Mouse (Mus musculus) activated CD4-positive, CD25-positive, alpha-beta regulatory T cell (primary cell): Measurements from ENCODE around the gene Olfr1445. TPM values are rescaled to one million over a fixed set of nuclear protein-coding genes. Genes with fewer than 3 reads are reported as not detected.

Experiments
- polyA plus RNA-seq, 2 experiments: library from polyadenylated mRNA; unstranded; fragments of 100-300 nt; shearing (Covaris generic); gene quantifications; one replicate each; pipeline ENCODE4 v1.2.1; 2017

Gene Olfr1445
- under 1 TPM in 1 of 2 experiments, not detected in 1; 0.29 TPM for polyA plus RNA-seq

DNA sequence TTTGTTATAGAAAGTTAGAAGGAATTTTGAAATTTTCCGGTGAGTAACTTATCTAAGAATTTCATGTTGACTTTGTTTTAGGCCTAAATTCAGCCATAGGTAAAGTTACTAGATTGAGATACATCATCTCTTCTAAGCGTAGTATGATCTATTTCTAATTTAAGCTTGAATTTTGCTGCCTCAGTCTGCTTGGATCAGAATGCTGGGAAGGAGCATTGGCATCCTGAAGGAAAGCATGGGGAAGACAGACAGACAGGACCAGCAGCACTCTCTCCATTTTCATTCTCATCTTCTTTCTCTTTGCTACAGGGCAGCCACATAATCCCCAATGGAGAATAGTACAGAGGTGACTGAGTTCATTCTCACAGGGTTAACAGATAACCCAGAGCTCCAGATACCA is at the start of gene Olfr1445:
TSS of gene Olfr1445 (plus strand) at position 301 of the 400 bp plus-strand sequence.

GRCm38 (mm10) chr19:12846382-12846781 is 37.3 kb upstream of the Olfr1445 start, which contains the start of gene Gm5244:
Gene Gm5244 (plus strand): TSS chr19:12846682.

DNA sequence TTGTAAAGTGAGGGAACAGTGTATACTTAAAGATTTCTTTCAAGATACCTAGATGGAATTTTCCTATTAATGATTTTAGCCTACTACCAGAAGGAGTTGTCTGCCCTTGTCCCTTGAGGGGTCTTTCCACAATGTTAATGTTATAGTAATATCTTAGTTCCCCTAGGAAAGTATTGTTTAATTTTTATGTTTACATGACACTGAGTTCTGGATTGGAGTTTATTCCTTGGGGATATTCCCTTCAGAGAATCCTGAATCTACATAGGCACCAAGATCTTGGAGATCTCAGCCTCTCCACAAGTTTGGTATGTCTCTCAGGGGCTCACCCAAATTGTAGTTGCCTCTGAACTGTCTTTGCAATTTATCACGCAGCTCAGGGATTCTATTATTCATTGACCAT is 26.7 kb upstream of the Olfr1445 start, which contains the start of gene Olfr1444:
TSS of gene Olfr1444 (plus strand) at position 301 of the 400 bp plus-strand sequence.

DNA sequence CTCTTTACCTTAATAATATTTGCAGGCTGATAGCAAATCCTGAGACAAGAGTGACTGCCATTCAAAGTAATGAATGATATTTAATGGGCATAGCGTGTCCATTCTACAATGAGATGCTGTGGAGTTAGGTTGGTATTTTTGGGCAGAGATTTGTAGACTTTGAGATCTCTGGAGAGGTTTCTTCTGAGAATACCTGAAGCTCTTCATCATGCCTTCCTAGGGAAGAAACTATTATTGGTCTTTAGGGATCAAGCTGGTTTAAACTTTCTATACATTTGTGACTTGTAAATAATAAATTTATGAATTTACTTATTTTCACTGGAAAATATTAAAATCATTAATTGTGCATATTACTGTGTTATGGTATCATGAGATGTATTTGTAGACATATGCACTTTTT is 9.8 kb downstream of the Olfr1445 start, which contains the start of gene Olfr1446:
TSS of gene Olfr1446 (minus strand) at position 101 of the 400 bp plus-strand sequence.

GRCm38 (mm10) chr19:12903643-12904042 is 20.0 kb downstream of the Olfr1445 start, which contains the start of gene Olfr1447:
Gene Olfr1447 (minus strand): TSS chr19:12903743.

GRCm38 (mm10) chr19:12924319-12924718 is 40.7 kb downstream of the Olfr1445 start, which contains the start of gene Olfr1448:
Gene Olfr1448 (minus strand): TSS chr19:12924419.

DNA sequence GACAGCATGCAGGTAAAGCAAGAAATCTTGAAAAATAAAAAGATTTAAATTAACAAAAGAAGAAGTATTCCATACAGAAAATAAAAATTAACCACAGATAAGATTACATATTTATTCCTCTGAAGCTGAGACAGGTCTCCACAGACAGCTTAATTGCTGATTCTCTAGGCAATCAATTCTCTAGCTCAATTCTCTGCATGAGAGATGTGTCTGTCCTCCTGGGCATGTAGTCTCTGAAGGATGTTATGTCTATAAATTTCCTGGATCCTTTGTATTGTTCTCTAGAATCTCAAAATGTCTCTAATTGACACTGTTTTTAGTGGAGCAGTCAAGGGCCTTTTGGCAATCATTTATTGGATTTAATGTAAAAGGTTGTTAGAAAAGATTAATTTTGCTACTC is 46.9 kb downstream of the Olfr1445 start, which contains the start of gene Olfr1449:
TSS of gene Olfr1449 (plus strand) at position 301 of the 400 bp plus-strand sequence.

Other genes with a start within 250 kb of the Olfr1445 start
- under 1 TPM in 1 of 2 experiments, not detected in 1; 0.36 TPM for gene Olfr1442, start 213.4 kb upstream of the Olfr1445 start, polyA plus RNA-seq
- not detected for gene Olfr1443, start 205.7 kb upstream of the Olfr1445 start, polyA plus RNA-seq
- not detected for gene Keg1, start 188.1 kb upstream of the Olfr1445 start, polyA plus RNA-seq
- gene Cntf, start 118.2 kb upstream of the Olfr1445 start, polyA plus RNA-seq = under 1 TPM in 1 of 2 experiments, not detected in 1; 0.26 TPM
- 10 to 100 TPM; 21.0 to 22.1 TPM for gene Zfp91, start 87.7 kb upstream of the Olfr1445 start, polyA plus RNA-seq
- gene Lpxn, start 87.7 kb upstream of the Olfr1445 start, polyA plus RNA-seq = 100 to 1,000 TPM; 137 to 196 TPM
- gene Gm5244, start 37.2 kb upstream of the Olfr1445 start, polyA plus RNA-seq = not detected
- gene Olfr1444, start 26.6 kb upstream of the Olfr1445 start, polyA plus RNA-seq = under 1 TPM in 1 of 2 experiments, not detected in 1; 0.73 TPM
- not detected for gene Olfr1446, start 9.7 kb downstream of the Olfr1445 start, polyA plus RNA-seq
- gene Olfr1447, start 19.9 kb downstream of the Olfr1445 start, polyA plus RNA-seq = not detected
- gene Olfr1448, start 40.6 kb downstream of the Olfr1445 start, polyA plus RNA-seq = under 1 TPM in 1 of 2 experiments, not detected in 1; 0.10 TPM
- not detected for gene Olfr1449, start 47.0 kb downstream of the Olfr1445 start, polyA plus RNA-seq
- gene Olfr1450, start 66.4 kb downstream of the Olfr1445 start, polyA plus RNA-seq = not detected
- under 1 TPM in 1 of 2 experiments, not detected in 1; 0.80 TPM for gene Olfr1451, start 111.2 kb downstream of the Olfr1445 start, polyA plus RNA-seq
- not detected for gene Olfr1453, start 144.5 kb downstream of the Olfr1445 start, polyA plus RNA-seq
- gene Olfr1454, start 176.8 kb downstream of the Olfr1445 start, polyA plus RNA-seq = not detected
- gene Olfr1457, start 214.0 kb downstream of the Olfr1445 start, polyA plus RNA-seq = under 1 TPM in 1 of 2 experiments, not detected in 1; 0.32 TPM
- not detected for gene Olfr1458, start 222.9 kb downstream of the Olfr1445 start, polyA plus RNA-seq